Mouse (Mus musculus): Measurements from ENCODE around the gene Hdhd5.

- no peak for TF ChIP-seq CTCF (IDR thresholded peaks at IDR 0.05; ENCODE audit: control insufficient read depth, insufficient read depth, low read length)
- TF ChIP-seq POLR2A (IDR thresholded peaks at IDR 0.05; ENCODE audit: borderline replicate concordance, control insufficient read depth, low read depth, low read length): peak; percentile 21; the same call in 1 of the 2 replicates
Measured at GRCm38 (mm10) chr6:120492499-120493373, 38.4 kb downstream of the Hdhd5 start.
